Mouse (Mus musculus): ENCODE measurements at regions not wholly inside any gene's neighbourhood (a gene's known extent, or its start where the extent isn't known, plus 50 kb on each side); places are given as distances from the start of the nearest gene placed in this dataset.

DNA sequence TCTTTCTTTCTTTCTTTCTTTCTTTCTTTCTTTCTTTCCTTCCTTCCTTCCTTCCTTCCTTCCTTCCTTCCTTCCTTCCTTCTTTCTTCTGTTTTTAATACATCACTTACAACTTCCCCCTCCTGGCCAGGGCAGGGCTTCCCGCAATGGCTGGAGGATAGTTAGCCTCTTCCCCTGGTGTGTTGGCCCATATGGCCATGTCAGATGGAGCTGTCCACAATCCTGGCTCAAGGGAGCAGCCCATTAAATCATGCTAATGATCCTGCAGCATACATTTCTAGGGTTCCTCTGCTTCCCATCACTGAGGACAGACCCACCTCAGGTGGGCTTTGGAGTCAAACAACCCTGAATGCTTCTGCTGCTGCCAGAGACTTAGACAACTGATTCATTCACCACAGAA is 121.4 kb downstream of the Rps24 start:
- TF ChIP-seq CTCF (IDR thresholded peaks at IDR 0.05; ENCODE audit: borderline replicate concordance, extremely low read depth, insufficient read depth, insufficient read length): no peak
- no peak for TF ChIP-seq POLR2A (IDR thresholded peaks at IDR 0.05; ENCODE audit: borderline replicate concordance, extremely low read depth, insufficient read depth, insufficient read length, poor library complexity, severe bottlenecking)

Measured in brain, embryonic 14.5 days (tissue).